Mouse (Mus musculus): ENCODE results near the gene Cyp4f18.

DNA sequence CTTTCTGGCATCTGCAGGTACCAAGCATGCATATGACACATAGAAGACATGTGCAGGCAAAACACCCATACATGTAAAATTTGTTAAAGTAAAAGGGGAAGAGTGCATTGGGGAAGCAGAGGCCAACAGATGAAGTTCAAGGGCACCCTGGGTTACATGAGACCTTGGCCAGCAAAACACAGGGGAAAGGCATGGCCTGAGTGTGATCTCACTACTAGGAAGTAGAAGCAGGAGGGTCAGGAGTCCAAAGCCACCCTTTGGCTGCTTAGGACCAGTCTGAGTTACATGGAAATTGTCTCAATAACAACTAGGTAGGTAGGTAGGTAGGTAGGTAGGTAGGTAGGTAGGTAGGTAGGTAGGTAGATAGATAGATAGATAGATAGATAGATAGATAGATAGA, 48.9 kb downstream of the Cyp4f18 start:
- TF ChIP-seq GATA1 (IDR thresholded peaks at IDR 0.05; ENCODE audit: borderline replicate concordance, low read length) (no peak), FLI1 (IDR thresholded peaks at IDR 0.05; ENCODE audit: low read length) (no peak)

Measured in megakaryocyte, embryonic 14.5 days (primary cell).